Mouse (Mus musculus) retina, embryonic 14.5 days (tissue): ENCODE measurements around the gene Gm17584.
"Not testable (repeated sequence)": the region's sequence is repeated elsewhere in the genome, so short reads cannot be mapped to it uniquely, and the experiment has no call there.

Experiments
- DNase-seq: peaks from one replicate; pipeline ENCODE4 v3.0.0-alpha.2; 2015; ENCODE audit warnings: low spot score

Gene Gm17584

GRCm38 (mm10) chrX:124500263-124500662, at the start of gene Gm17584:
Gene Gm17584 (plus strand): TSS chrX:124500563.
- DNase-seq = not testable (repeated sequence)
